Mouse (Mus musculus) thymus, postnatal 4 days (tissue): ENCODE measurements around the gene Hmgb1.

ENCODE experiments used
- DNase-seq: peaks from one replicate; pipeline ENCODE4 v3.0.0; 2021

Gene Hmgb1

DNA sequence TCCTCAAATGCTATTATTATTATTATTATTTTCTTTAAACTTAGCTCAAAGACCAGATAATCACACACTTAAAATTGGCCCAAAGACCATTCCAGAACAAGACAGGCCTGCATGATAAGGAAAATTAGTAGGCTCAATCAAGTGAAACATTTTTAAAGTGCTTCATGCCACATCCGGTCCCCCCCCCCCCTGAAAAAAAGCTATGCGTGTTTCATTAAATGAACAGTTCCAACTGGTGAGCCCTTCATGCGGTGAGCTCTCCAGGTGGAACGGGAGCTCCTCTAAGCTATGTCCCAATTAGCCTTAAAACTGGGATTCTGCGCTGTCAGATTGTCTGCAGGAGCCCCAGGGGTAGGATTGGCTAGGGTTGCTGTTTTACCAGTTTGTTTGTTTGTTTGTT lies 168.0 kb downstream of the Hmgb1 start:
- no peak for DNase-seq

DNA sequence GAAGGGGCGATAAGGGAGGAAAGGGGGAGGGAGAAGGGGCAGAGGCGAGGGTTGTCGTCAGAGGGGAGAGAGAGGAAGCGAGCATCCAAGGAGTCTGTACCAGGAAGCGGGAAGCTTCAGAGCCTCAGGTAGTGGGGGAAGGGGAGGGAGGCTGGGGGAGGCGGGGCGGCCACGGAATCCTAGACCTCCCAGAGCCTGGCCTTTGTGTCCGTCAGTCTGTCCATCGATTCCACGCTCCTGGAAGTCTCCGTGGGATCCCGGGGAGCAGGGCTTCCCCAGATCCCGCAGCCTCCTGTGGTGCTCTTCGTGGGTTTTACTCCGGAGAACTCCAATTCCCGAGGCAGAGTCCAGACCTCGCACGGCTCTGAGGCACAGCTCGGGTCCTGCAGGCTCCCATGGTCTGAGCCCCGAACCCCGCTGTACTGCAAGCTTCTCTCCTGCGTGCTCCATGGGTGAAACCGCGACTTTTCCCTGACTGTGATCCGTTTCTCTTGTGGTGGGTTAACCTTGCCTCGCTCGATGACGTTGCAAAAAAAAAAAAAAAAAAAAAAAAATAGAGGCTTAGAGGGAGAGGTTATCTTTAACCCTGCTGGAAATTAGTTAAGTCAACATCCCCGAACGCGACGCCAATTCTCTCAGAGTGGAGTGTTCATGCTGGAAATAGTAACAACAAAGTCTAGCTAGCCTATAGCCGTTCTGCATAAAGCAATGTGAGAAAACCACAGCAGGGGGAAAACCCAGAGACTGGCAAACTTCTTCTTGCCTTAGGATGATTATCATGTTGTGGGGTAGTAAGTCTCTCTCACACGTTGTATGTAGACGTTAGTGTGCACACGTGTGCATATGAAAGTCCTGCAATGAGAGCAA lies 168.7 kb downstream of the Hmgb1 start:
- peak; percentile 51 for DNase-seq

DNA sequence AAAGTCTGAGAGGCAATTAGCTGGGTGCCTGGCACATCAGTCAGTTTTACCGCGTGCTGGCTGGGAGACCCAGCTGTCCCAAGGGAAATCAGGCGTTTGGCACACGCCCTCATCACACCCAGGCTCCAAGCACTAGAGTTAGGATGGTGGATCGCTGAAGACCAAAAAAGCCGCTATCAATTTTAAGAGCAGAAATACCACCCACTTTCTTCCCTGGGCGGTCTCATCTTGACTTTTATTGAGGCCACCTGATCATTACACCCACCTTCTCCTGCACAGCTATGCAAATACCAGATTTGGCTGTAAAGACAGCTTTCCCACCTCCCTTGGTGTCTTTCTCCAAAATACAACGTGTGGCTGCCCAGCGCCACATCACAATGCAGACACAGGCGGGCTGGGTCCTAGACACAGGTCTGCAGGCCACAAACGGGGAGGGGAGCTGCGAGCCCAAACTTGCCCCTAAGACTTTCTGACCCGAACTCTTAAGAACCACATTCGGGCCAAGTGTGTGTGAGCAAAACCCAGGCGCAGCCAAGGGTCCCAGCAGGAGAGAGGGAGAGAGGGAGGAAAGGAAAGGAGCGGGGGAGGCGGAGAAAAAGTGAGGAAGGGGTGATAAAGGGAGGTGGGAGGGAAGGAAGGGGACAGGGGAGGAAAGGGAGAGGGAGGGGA lies 169.6 kb downstream of the Hmgb1 start:
- peak; percentile 44 for DNase-seq

DNA sequence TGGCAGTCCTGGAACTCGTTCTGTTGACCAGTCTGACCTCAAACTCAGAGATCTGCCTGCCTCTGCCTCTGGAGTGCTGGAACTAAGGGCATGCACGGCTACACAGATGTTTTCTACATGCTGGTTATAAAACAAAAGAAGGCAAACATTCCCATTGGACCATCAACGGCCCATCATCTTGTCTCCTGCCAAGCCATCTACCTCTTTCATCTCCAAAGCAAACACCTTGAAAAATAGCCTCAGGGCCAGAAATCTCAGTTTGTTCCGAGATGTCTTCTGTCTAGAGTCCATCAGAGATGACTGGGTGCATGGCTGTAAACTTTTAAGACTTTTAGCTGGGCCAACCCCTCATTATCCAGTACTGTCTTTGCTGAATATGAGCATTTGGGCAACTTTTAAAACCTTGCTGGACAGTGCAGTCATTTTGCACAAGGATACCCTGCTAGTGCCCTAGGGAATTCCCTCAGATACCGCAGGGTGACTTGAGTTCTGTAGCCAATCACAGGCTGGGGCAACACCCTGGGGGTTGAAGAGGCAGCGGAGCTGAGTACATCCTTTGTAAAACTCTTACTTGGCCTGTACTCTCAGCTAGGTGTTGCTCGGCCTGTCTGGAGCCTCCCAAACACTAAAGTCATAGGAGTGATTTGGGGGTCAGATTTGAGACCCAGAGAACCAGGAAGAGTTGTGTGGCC lies 170.3 kb downstream of the Hmgb1 start:
- DNase-seq = peak; percentile 43

DNA sequence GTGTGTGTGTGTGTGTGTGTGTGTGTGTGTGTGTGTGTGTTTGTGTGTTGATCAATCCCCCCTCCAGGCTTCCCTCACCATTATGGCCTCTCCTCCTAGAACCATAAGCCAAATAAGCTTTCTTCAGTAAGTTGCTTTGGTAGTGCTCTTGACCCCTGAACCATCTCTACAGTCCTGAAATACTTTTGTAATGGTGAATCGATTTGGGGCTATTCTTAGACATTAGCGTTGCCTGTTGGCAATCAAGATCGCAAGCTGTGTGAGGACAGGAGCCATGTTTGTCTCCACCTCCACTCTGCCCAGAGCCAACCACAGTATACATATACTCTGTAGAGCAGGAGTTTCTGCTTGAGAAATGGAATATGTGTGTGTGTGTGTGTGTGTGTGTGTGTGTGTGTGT lies 175.2 kb downstream of the Hmgb1 start:
- no peak for DNase-seq

DNA sequence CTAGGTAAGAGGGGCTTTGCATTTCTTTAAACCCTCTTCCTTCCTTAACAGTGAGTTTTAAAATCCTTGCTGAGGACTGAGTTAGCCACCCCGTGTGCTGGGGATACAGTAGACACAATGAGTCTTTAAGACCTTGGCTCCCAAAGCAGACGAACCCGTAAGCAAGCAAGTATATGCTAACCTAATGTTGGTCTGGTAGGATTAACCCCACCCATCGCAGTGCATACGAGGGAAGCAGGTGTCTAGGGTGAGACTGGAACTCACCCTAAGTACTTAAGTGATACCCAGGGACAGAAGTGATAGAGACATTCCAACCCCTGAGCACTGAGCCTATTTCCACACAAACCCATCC lies 177.0 kb downstream of the Hmgb1 start:
- no peak for DNase-seq

DNA sequence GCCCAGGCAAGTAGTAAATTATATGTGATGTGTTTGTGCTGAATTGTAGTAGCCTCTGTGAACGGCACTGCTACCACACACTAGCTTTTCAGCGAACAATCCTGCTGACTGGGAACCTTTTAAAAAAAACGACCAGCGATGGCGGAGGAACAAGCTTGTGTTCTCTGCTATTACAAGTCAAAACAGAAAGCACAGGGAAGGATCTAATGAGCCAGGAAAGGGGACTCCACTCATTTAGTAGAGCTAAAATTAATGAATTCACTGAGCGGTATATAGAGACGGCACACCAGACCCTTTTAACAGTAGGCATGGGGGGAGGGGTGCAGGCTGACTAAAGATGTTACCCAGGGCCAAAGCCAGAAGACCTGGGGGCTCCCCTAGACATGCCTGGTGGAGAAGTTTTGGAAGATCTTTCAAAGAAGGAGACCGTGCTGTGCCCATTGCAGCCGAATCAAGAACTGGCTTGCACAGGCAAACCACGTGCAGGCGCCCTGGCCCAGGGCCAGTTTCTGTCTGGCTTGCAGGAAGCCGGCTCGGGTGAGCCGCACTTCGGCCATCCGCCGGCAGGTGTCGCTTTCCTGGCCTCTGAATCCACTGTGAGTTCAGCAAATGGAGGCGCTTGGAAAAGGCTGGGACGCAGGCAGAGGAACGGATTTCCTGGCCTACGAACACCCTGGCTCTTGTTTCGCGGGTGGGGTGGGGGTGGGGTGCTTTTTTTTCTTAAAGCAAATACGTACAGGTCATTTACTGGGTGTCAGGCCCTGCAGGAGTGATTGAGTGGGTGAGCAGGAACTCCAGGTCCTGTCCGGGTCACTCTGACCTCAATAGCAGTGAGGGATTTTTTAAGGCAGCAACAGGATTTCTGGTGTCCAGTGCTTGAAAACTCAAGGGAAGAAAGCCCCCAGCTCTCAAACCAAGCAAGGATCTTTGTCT lies 177.7 kb downstream of the Hmgb1 start:
- peak; percentile 97 for DNase-seq

DNA sequence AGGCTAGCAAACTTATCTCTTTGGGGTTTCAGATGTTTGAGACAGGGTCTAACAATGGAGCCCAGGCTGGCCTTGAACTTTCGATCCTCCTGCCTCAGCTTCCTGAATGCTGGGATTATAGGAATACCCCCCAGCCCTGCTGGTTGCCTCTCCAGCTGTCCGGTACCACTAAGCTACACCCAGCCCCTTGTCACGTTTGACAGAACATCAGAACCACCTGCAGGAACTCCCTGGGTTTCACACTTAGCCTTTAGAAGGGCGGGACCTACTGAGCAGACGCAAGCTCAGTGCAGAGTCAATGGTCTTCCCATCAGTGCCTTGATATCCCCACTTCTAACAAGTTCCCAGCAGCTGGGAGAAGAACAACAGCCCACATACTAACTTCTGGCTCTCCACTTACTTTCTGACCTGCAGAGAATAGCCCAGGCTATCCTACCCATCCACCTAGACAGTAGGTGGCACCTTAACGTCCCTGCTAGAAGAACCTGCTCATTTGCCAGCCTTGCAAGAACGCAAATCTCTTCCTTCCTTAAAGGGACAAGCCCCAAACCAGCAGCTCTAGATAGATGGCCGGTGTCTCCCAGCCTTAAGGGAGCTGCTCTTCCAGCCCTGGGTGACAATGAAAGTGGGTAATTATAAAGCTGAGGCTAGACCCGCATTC lies 178.5 kb downstream of the Hmgb1 start:
- no peak for DNase-seq

DNA sequence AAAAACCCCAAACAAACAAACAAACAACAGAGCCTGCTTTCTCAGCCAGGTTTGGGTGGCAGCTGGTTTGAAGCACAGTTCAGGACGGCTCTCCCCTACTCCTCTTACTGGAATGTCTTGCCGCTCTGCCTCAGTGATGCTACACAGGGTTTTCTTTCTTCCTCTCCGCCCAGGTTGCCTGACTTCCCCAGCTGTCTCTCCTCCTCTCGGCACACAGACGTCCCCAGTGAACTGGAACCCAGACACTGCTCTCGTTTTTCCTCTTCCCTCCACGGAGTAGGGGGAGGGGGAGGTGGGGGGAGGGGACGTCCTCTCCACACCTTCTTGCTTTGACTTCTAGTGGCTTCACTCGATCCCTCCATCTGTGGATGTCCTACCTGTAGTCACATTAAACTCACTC lies 179.2 kb downstream of the Hmgb1 start:
- DNase-seq = peak; percentile 47

DNA sequence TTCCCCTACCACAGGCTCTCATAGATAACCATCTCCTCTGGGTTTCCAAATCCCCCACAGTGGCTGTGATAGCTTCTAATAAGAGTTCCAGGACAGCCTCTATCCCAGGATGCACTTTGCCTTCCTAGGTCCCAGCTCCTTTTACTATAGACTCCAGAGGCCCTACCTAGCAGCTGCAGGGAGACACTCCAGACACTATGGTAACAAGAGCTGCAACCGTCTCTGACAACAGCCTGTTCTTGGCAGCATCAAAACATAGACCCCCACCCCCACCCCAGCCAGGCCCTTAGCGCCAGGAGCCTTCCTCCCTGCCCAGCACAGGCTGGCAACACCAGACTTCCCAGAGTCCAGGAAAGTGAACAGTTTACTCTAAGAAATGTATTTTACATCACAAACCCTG lies 181.2 kb downstream of the Hmgb1 start:
- DNase-seq = no peak

DNA sequence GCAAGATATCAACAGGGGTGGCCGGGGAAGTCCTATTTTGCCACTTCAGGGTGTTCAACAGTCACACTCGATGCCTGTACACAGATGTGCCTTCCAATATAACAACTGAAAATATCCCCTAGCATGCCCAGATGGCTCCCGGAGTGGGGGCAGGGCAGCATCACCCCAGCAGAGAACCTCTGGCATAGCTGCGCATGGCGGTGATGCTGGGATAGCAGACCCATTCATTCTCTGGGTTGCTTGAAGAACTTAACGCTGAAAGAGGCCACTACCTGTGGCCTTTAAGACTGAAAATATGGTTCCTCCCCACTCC lies 181.5 kb downstream of the Hmgb1 start:
- no peak for DNase-seq

DNA sequence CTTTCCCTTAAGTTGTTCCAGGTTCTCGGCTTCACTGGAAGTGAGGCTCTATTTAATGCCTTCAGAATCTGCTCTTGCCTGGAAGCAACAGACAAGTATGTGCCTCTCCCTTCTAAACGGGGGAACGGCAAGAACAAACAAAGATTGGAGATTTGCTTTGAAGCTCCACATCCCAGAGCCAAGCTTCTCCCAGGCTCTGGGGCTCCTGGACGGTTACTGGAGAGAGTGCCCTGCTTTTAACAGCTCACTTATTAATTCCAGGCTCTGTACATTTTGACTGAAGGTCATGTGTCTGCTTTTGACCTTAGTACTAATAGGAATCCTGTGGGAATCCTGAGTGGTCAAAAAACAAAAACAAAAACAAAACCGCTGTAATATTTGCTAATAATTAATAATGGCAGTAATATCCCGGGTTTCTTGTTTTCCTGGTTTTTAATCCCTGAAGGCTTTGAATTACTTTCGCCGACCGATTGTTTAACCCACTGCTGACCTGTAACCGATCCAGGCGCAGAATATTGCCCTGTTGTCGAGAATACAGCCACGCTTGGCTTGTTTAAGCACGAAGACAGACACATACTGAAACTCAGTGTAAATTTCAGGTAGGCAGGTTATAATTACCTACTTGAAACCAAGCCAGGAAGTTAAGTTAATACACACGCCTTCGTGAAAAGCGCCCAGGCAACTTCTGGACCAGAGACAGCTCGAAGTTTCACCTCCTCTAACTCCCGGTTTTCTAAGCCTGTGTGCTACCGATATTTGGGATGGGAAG lies 182.1 kb downstream of the Hmgb1 start:
- no peak for DNase-seq

DNA sequence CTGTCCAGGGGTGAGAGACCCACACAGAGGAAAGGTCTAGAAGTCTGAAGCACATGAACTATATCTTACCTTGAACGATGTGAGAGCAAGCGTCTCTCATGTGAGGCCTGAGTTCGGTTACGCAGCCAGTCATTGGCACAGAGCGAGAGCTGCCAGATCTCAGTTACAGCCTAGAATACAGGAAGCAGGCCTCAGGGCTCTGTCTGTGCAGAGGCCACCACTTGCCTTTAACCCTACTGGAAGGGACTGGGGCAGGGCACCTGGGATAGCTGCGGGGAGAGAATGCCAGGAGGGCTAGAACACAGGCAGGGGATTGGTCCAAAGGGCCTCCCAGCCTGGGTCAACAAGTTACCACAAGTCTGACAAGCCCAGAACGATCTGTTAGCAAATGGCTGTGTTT lies 184.5 kb downstream of the Hmgb1 start:
- DNase-seq = peak; percentile 54

GRCm38 (mm10) chr5:148998512-148998911 lies 185.8 kb downstream of the Hmgb1 start:
- DNase-seq = no peak

- DNase-seq = peak; percentile 57
Measured at GRCm38 (mm10) chr5:148996709-148997037, 187.6 kb downstream of the Hmgb1 start.
